ENCODE assay signal across 18 mouse cellular contexts in genomic region chr15:84224779-84225178, GRCm38 (mm10). TPM values are rescaled to one million over a fixed set of nuclear protein-coding genes. Genes with fewer than 3 reads are reported as not detected.
A peak's percentile ranks its signal among the peaks of the same experiment; 100 is the strongest.
DNase-seq lines count a peak whose midpoint lies in the region; ATAC-seq and TF ChIP-seq lines count a peak whose summit lies in the region.
"Had no signal": no experiment of that assay in that cellular context is flagged by ENCODE, and none has a peak within 500 bp of the region (broad histone marks: within the 10 kb centered on the region; RNA-seq: fewer than 3 reads in every experiment).

No protein-coding gene starts in this region.

- WGBS in heart, adult 2 months, result 37% methylated on average over 10 of the region's 10 CpGs
- 47% methylated on average over 10 of the region's 10 CpGs for WGBS in midbrain, embryonic 14.5 days
- WGBS in midbrain, embryonic 11.5 days, result 67% methylated on average over 10 of the region's 10 CpGs
- 35% methylated on average over 10 of the region's 10 CpGs for whole genome bisulfite sequencing in hindbrain, postnatal 0 days
- 37% methylated on average over 10 of the region's 10 CpGs for WGBS in stomach, postnatal 0 days

- no peak overlapping the region for H3K4me3 ChIP-seq in heart, adult 2 months
- no peak overlapping the region for H3K4me3 ChIP-seq in midbrain, embryonic 14.5 days (replicated peaks; ENCODE audit: low read depth, low read length)
- H3K4me3 ChIP-seq in midbrain, embryonic 11.5 days (ENCODE audit: low read depth, low read length), result no peak overlapping the region
- H3K4me3 ChIP-seq in hindbrain, postnatal 0 days (ENCODE audit: low read length), result no peak overlapping the region
- H3K4me3 ChIP-seq in stomach, postnatal 0 days (ENCODE audit: low read depth, low read length), result no peak overlapping the region
- H3K4me3 ChIP-seq: embryonic facial prominence, embryonic 12.5 days; intestine, embryonic 15.5 days; limb, embryonic 15.5 days had no signal

- H3K9ac ChIP-seq in heart, adult 2 months (ENCODE audit: low read depth, low read length), result no peak overlapping the region
- H3K9ac ChIP-seq in midbrain, embryonic 14.5 days (replicated peaks; ENCODE audit: low read length), result no peak overlapping the region
- no peak overlapping the region for H3K9ac ChIP-seq in midbrain, embryonic 11.5 days (ENCODE audit: low read length)
- no peak overlapping the region for H3K9ac ChIP-seq in hindbrain, postnatal 0 days (replicated peaks; ENCODE audit: low read length)
- H3K9ac ChIP-seq in stomach, postnatal 0 days (ENCODE audit: low read length), result no peak overlapping the region
- H3K9ac ChIP-seq: embryonic facial prominence, embryonic 12.5 days; intestine, embryonic 15.5 days; limb, embryonic 15.5 days had no signal

- no peak for ATAC-seq in midbrain, embryonic 14.5 days (ENCODE audit: low FRiP score, low TSS enrichment)
- no peak for ATAC-seq in midbrain, embryonic 11.5 days (ENCODE audit: low FRiP score)
- ATAC-seq in hindbrain, postnatal 0 days, result no peak
- ATAC-seq in stomach, postnatal 0 days (ENCODE audit: low FRiP score, low TSS enrichment), result no peak
- ATAC-seq: intestine, embryonic 15.5 days; lung, postnatal 0 days had no signal

- no peaks in the 10 kb centered on the region for H3K9me3 ChIP-seq in midbrain, embryonic 14.5 days (ENCODE audit: control insufficient read depth, low read length)
- H3K9me3 ChIP-seq in midbrain, embryonic 11.5 days (ENCODE audit: control insufficient read depth, low read length), result no peaks in the 10 kb centered on the region
- no peaks in the 10 kb centered on the region for H3K9me3 ChIP-seq in hindbrain, postnatal 0 days (ENCODE audit: low read length)
- no peaks in the 10 kb centered on the region for H3K9me3 ChIP-seq in stomach, postnatal 0 days (ENCODE audit: control insufficient read depth, low read length)
- H3K9me3 ChIP-seq: embryonic facial prominence, embryonic 12.5 days; intestine, embryonic 15.5 days had no signal

- H3K79me2 ChIP-seq in heart, adult 2 months (replicated peaks; ENCODE audit: control insufficient read depth, insufficient read depth, low read length), result no peaks in the 10 kb centered on the region

- no peak for TF ChIP-seq POLR2A in heart, adult 2 months (IDR thresholded peaks at IDR 0.05; ENCODE audit: insufficient read depth, low read depth, low read length)

- no peaks in the 10 kb centered on the region for H3K4me1 ChIP-seq in heart, adult 2 months (ENCODE audit: control insufficient read depth, insufficient read depth, low read length)
- peaks cover 37% of the 10 kb centered on the region for H3K4me1 ChIP-seq in midbrain, embryonic 14.5 days (ENCODE audit: control insufficient read depth, insufficient read depth, low read length)
- peaks cover 12% of the 10 kb centered on the region for H3K4me1 ChIP-seq in midbrain, embryonic 11.5 days (ENCODE audit: control insufficient read depth, insufficient read depth, low read length)
- H3K4me1 ChIP-seq in hindbrain, postnatal 0 days (ENCODE audit: insufficient read depth, low read length), result no peaks in the 10 kb centered on the region
- H3K4me1 ChIP-seq in stomach, postnatal 0 days (replicated peaks; ENCODE audit: control insufficient read depth, insufficient read depth), result no peaks in the 10 kb centered on the region
- H3K4me1 ChIP-seq: intestine, embryonic 15.5 days had no signal

- no peak overlapping the region for H3K4me2 ChIP-seq in midbrain, embryonic 14.5 days (ENCODE audit: low read length)
- H3K4me2 ChIP-seq in midbrain, embryonic 11.5 days, result no peak overlapping the region
- H3K4me2 ChIP-seq in hindbrain, postnatal 0 days (ENCODE audit: low read depth, low read length), result no peak overlapping the region
- no peak overlapping the region for H3K4me2 ChIP-seq in stomach, postnatal 0 days (replicated peaks; ENCODE audit: low read depth)
- H3K4me2 ChIP-seq: embryonic facial prominence, embryonic 12.5 days; intestine, embryonic 15.5 days; limb, embryonic 15.5 days had no signal

- TF ChIP-seq CTCF in heart, adult 2 months (IDR thresholded peaks at IDR 0.05), result peak; percentile 49
- TF ChIP-seq CTCF in hindbrain, postnatal 0 days (IDR thresholded peaks at IDR 0.05; ENCODE audit: low read depth), result peak; percentile 29; the same call in 1 of the 2 replicates
- TF ChIP-seq CTCF in stomach, postnatal 0 days (IDR thresholded peaks at IDR 0.05; ENCODE audit: low read depth), result peak; percentile 31; the same call in 1 of the 2 replicates

- intact Hi-C loops in heart, adult 2 months (cut with DNase I), result no loop called here
- intact Hi-C loops in heart, postnatal 10 days (cut with DNase I), result no loop called here

- no peak for TF ChIP-seq EP300 in heart, adult 2 months (IDR thresholded peaks at IDR 0.05; ENCODE audit: insufficient read depth, low read depth, low read length)
- TF ChIP-seq EP300 in stomach, postnatal 0 days (optimal IDR thresholded peaks at IDR 0.05), result no peak

- H3K27me3 ChIP-seq in heart, adult 2 months (ENCODE audit: control insufficient read depth, insufficient read depth, low read length), result no peaks in the 10 kb centered on the region
- no peaks in the 10 kb centered on the region for H3K27me3 ChIP-seq in midbrain, embryonic 14.5 days (ENCODE audit: control insufficient read depth, insufficient read depth, low read length)
- no peaks in the 10 kb centered on the region for H3K27me3 ChIP-seq in midbrain, embryonic 11.5 days (ENCODE audit: control insufficient read depth, insufficient read depth, low read length)
- H3K27me3 ChIP-seq in hindbrain, postnatal 0 days (ENCODE audit: insufficient read depth, low read length), result no peaks in the 10 kb centered on the region
- no peaks in the 10 kb centered on the region for H3K27me3 ChIP-seq in stomach, postnatal 0 days (ENCODE audit: control insufficient read depth, insufficient read depth, low read length)
- H3K27me3 ChIP-seq: intestine, embryonic 15.5 days; limb, embryonic 15.5 days had no signal

- no peak for DNase-seq in heart, adult 2 months
- DNase-seq in heart, postnatal 10 days, result no peak
- DNase-seq in midbrain, embryonic 14.5 days, result peak; percentile 52
- no peak for DNase-seq in midbrain, embryonic 11.5 days (ENCODE audit: low spot score, missing footprints)
- DNase-seq in hindbrain, postnatal 0 days (ENCODE audit: low spot score), result peak; percentile 63
- no peak for DNase-seq in stomach, postnatal 0 days (ENCODE audit: low spot score)
- DNase-seq in yolk sac, embryonic 10.5 days (ENCODE audit: low spot score), result no peak
- no peak for DNase-seq in liver
- DNase-seq: adrenal gland, postnatal 10 days; cerebellum, postnatal 10 days; kidney, postnatal 14 days; layer of hippocampus, postnatal 36 days had no signal

- H3K27ac ChIP-seq in heart, adult 2 months, result no peak overlapping the region
- H3K27ac ChIP-seq in midbrain, embryonic 14.5 days (replicated peaks; ENCODE audit: low read depth, low read length), result peak overlapping the region; percentile 58
- H3K27ac ChIP-seq in midbrain, embryonic 11.5 days (ENCODE audit: low read depth, low read length), result no peak overlapping the region
- H3K27ac ChIP-seq in hindbrain, postnatal 0 days, result no peak overlapping the region
- H3K27ac ChIP-seq in stomach, postnatal 0 days (replicated peaks), result no peak overlapping the region
- H3K27ac ChIP-seq: embryonic facial prominence, embryonic 12.5 days; intestine, embryonic 15.5 days; limb, embryonic 15.5 days had no signal

- H3K36me3 ChIP-seq in heart, adult 2 months (ENCODE audit: control insufficient read depth, insufficient read depth, low read length), result no peaks in the 10 kb centered on the region
- no peaks in the 10 kb centered on the region for H3K36me3 ChIP-seq in midbrain, embryonic 14.5 days (ENCODE audit: control insufficient read depth, insufficient read depth, low read length)
- H3K36me3 ChIP-seq in midbrain, embryonic 11.5 days (ENCODE audit: control insufficient read depth, insufficient read depth, low read length), result no peaks in the 10 kb centered on the region
- H3K36me3 ChIP-seq in hindbrain, postnatal 0 days (ENCODE audit: insufficient read depth, low read length), result no peaks in the 10 kb centered on the region
- no peaks in the 10 kb centered on the region for H3K36me3 ChIP-seq in stomach, postnatal 0 days (ENCODE audit: control insufficient read depth, insufficient read depth, low read length)
- H3K36me3 ChIP-seq: embryonic facial prominence, embryonic 12.5 days; G1E; intestine, embryonic 15.5 days; limb, embryonic 15.5 days had no signal

RNA-seq across cellular contexts. Expression of gene Parvb, which starts 7.1 kb away (rescaled TPM):
- total RNA-seq in heart, adult 2 months (2021), result 100 to 1,000 TPM in 1 of 2 experiments, 10 to 100 TPM in 1; 99.4 to 116 TPM
- 58.5 and 61.6 TPM in 2 replicates for polyA plus RNA-seq in heart, adult 2 months (2012; rRNA removed)
- total RNA-seq in heart, postnatal 10 days (2021), result 100 to 1,000 TPM; 165 to 174 TPM
- 4.4 and 4.9 TPM in 2 replicates for polyA plus RNA-seq in midbrain, embryonic 14.5 days (2014; fragmentation: Nextera tagmentation; extraction: Ambion mirVana)
- 10.2 and 10.8 TPM in 2 replicates for polyA plus RNA-seq in midbrain, embryonic 11.5 days (2014; fragmentation: Nextera tagmentation; extraction: Ambion mirVana)
- total RNA-seq in hindbrain, postnatal 0 days (2014; rRNA removed), result 9.4 and 9.5 TPM in 2 replicates
- polyA plus RNA-seq in hindbrain, postnatal 0 days (2015; fragmentation: Nextera tagmentation; extraction: Ambion mirVana), result 4.3 and 6.2 TPM in 2 replicates
- polyA plus RNA-seq in stomach, postnatal 0 days (2015; fragmentation: Nextera tagmentation; extraction: Ambion mirVana), result 1.1 and 1.4 TPM in 2 replicates

RNA-seq across cellular contexts. Expression of gene Samm50, which starts 32.7 kb away (rescaled TPM):
- total RNA-seq in heart, adult 2 months (2021), result 100 to 1,000 TPM; 258 to 289 TPM
- 27.8 and 36.6 TPM in 2 replicates for polyA plus RNA-seq in heart, adult 2 months (2012; rRNA removed)
- total RNA-seq in heart, postnatal 10 days (2021), result 100 to 1,000 TPM; 254 to 262 TPM
- polyA plus RNA-seq in midbrain, embryonic 14.5 days (2014; fragmentation: Nextera tagmentation; extraction: Ambion mirVana), result 54.2 and 70.8 TPM in 2 replicates
- polyA plus RNA-seq in midbrain, embryonic 11.5 days (2014; fragmentation: Nextera tagmentation; extraction: Ambion mirVana), result 75.9 and 77.4 TPM in 2 replicates
- 28.0 and 30.9 TPM in 2 replicates for total RNA-seq in hindbrain, postnatal 0 days (2014; rRNA removed)
- 92.3 and 93.6 TPM in 2 replicates for polyA plus RNA-seq in hindbrain, postnatal 0 days (2015; fragmentation: Nextera tagmentation; extraction: Ambion mirVana)
- polyA plus RNA-seq in stomach, postnatal 0 days (2015; fragmentation: Nextera tagmentation; extraction: Ambion mirVana), result 92.3 and 97.4 TPM in 2 replicates

RNA-seq across cellular contexts. Expression of gene Pnpla3, which starts 57.1 kb away (rescaled TPM):
- total RNA-seq in heart, adult 2 months (2021), result 1 to 10 TPM; 1.1 to 3.8 TPM
- 26.2 and 30.1 TPM in 2 replicates for polyA plus RNA-seq in heart, adult 2 months (2012; rRNA removed)
- 1 to 10 TPM; 4.5 to 4.6 TPM for total RNA-seq in heart, postnatal 10 days (2021)
- polyA plus RNA-seq in midbrain, embryonic 14.5 days (2014; fragmentation: Nextera tagmentation; extraction: Ambion mirVana), result 3.3 and 4.5 TPM in 2 replicates
- 1.5 and 1.7 TPM in 2 replicates for polyA plus RNA-seq in midbrain, embryonic 11.5 days (2014; fragmentation: Nextera tagmentation; extraction: Ambion mirVana)
- 7.4 and 15.4 TPM in 2 replicates for total RNA-seq in hindbrain, postnatal 0 days (2014; rRNA removed)
- 6.2 and 7.9 TPM in 2 replicates for polyA plus RNA-seq in hindbrain, postnatal 0 days (2015; fragmentation: Nextera tagmentation; extraction: Ambion mirVana)
- polyA plus RNA-seq in stomach, postnatal 0 days (2015; fragmentation: Nextera tagmentation; extraction: Ambion mirVana), result 3.0 and 4.1 TPM in 2 replicates
- total RNA-seq: G1E; granulocyte monocyte progenitor cell, adult 5-6 weeks had no signal
- polyA plus RNA-seq: G1E had no signal

Comparison
In these comparisons a context has a peak if more than half of its experiments do, and no peak if none do; other contexts are left out.
1. DNase-seq: peak in midbrain, embryonic 14.5 days (single experiment) and hindbrain, postnatal 0 days (single experiment); none in heart, adult 2 months (0 of 2), heart, postnatal 10 days (0 of 2), midbrain, embryonic 11.5 days (single experiment), stomach, postnatal 0 days (single experiment), yolk sac, embryonic 10.5 days (single experiment) and liver (single experiment).
2. Peak in every context shown above with its lines, with median percentiles within 50 percentile points of each other: CTCF ChIP-seq.